Mouse (Mus musculus): Measurements from ENCODE around the gene Bsn.
A peak's percentile ranks its signal among the peaks of the same experiment; 100 is the strongest.

Gene Bsn

GRCm38 (mm10) chr9:108126436-108127180 lies 63.6 kb downstream of the Bsn start:
- DNase-seq (ENCODE audit: extremely low read depth, low read depth): no peak

- DNase-seq (ENCODE audit: extremely low read depth, low read depth): no peak
Observed at GRCm38 (mm10) chr9:108125731-108126130, 64.5 kb downstream of the Bsn start.

- no peak for DNase-seq (ENCODE audit: extremely low read depth, low read depth)
Observed at GRCm38 (mm10) chr9:108123916-108124315, 66.3 kb downstream of the Bsn start.

GRCm38 (mm10) chr9:108121170-108121969 lies 68.8 kb downstream of the Bsn start:
- no peak for DNase-seq (ENCODE audit: extremely low read depth, low read depth)

- DNase-seq (ENCODE audit: extremely low read depth, low read depth): no peak
Observed at GRCm38 (mm10) chr9:108120671-108121070, 69.5 kb downstream of the Bsn start.

- DNase-seq (ENCODE audit: extremely low read depth, low read depth): no peak
Observed at GRCm38 (mm10) chr9:108119891-108120411, 70.2 kb downstream of the Bsn start.

- no peak for DNase-seq (ENCODE audit: extremely low read depth, low read depth)
Observed at GRCm38 (mm10) chr9:108117143-108117542, 73.0 kb downstream of the Bsn start.

GRCm38 (mm10) chr9:108115290-108116077 lies 74.7 kb downstream of the Bsn start:
- no peak for DNase-seq (ENCODE audit: extremely low read depth, low read depth)

GRCm38 (mm10) chr9:108112719-108113340 lies 77.4 kb downstream of the Bsn start:
- DNase-seq (ENCODE audit: extremely low read depth, low read depth): no peak

GRCm38 (mm10) chr9:108111593-108112121 lies 78.5 kb downstream of the Bsn start:
- no peak for DNase-seq (ENCODE audit: extremely low read depth, low read depth)

- DNase-seq (ENCODE audit: extremely low read depth, low read depth): no peak
Observed at GRCm38 (mm10) chr9:108111101-108111592, 79.0 kb downstream of the Bsn start.

- DNase-seq (ENCODE audit: extremely low read depth, low read depth): no peak
Observed at GRCm38 (mm10) chr9:108110160-108110559, 80.0 kb downstream of the Bsn start.

GRCm38 (mm10) chr9:108107867-108108266 lies 82.3 kb downstream of the Bsn start:
- DNase-seq (ENCODE audit: extremely low read depth, low read depth): no peak

GRCm38 (mm10) chr9:108106090-108106489 lies 84.1 kb downstream of the Bsn start:
- no peak for DNase-seq (ENCODE audit: extremely low read depth, low read depth)

- DNase-seq (ENCODE audit: extremely low read depth, low read depth): no peak
Observed at GRCm38 (mm10) chr9:108105549-108105863, 84.7 kb downstream of the Bsn start.

- peak; percentile 71 for DNase-seq (ENCODE audit: extremely low read depth, low read depth)
Observed at GRCm38 (mm10) chr9:108104766-108105548, 85.2 kb downstream of the Bsn start.

GRCm38 (mm10) chr9:108099619-108100018 lies 90.6 kb downstream of the Bsn start:
- DNase-seq (ENCODE audit: extremely low read depth, low read depth): no peak

- DNase-seq (ENCODE audit: extremely low read depth, low read depth): no peak
Observed at GRCm38 (mm10) chr9:108095949-108096712, 94.1 kb downstream of the Bsn start.

- peak; percentile 65 for DNase-seq (ENCODE audit: extremely low read depth, low read depth)
Observed at GRCm38 (mm10) chr9:108095518-108095917, 94.7 kb downstream of the Bsn start.

Measured in MEL-GATA-1-ER (cell line).